Mouse (Mus musculus): ENCODE results near the gene Zdhhc25. TPM values are rescaled to one million over a fixed set of nuclear protein-coding genes. Genes with fewer than 3 reads are reported as not detected.

Gene Zdhhc25
- polyA plus RNA-seq, 1 experiment from 2014 or later: not detected

DNA sequence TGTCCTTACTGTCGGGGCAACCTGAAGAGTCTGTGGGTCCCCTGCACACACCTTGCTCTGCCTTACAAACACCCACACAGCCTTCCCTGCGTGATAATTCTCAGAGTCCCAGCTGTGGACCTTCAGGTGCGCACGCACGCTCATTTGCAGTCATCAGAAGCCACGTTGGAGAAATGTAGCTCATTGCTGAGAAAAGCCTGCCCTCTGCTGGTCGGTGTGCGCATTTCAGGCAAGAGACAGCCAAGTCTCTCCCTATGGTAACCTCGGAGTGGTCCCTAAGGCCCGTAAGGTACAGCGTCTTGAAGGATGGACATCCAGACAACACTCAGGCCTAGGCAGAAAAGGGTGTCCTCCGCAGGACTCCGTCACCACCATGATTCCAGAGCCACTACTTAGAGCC, 50.9 kb downstream of the Zdhhc25 start:
- 16% methylated on average over 13 of the region's 13 CpGs for WGBS
- no peak overlapping the region for H3K9ac ChIP-seq
- H3K4me1 ChIP-seq: no peaks in the 10 kb centered on the region
- H3K9me3 ChIP-seq: no peaks in the 10 kb centered on the region
- no peak for ATAC-seq (ENCODE audit: insufficient read depth, low FRiP score, low read depth)
- no peaks in the 10 kb centered on the region for H3K36me3 ChIP-seq
- H3K27ac ChIP-seq: no peak overlapping the region
- no peak overlapping the region for H3K4me3 ChIP-seq (replicated peaks)
- H3K27me3 ChIP-seq (replicated peaks): no peaks in the 10 kb centered on the region
- H3K4me2 ChIP-seq: no peak overlapping the region

Other genes starting within 250 kb of the Zdhhc25 start
- 17.8 and 19.9 TPM in 2 replicates for gene Brd1, start 133.9 kb downstream of the Zdhhc25 start, polyA plus RNA-seq (2015; fragmentation: Nextera tagmentation; extraction: Ambion mirVana)
- gene Zbed4, start 151.4 kb downstream of the Zdhhc25 start, polyA plus RNA-seq (2015; fragmentation: Nextera tagmentation; extraction: Ambion mirVana): 13.6 and 14.8 TPM in 2 replicates
- gene Alg12, start 219.0 kb downstream of the Zdhhc25 start, polyA plus RNA-seq (2015; fragmentation: Nextera tagmentation; extraction: Ambion mirVana): 11.6 and 13.4 TPM in 2 replicates
- gene Creld2, start 219.3 kb downstream of the Zdhhc25 start, polyA plus RNA-seq (2015; fragmentation: Nextera tagmentation; extraction: Ambion mirVana): 124 and 125 TPM in 2 replicates

Data from stomach, embryonic 15.5 days (tissue).